Mouse (Mus musculus): ENCODE measurements around the gene Smg1. TPM values are rescaled to one million over a fixed set of nuclear protein-coding genes. Genes with fewer than 3 reads are reported as not detected.

The Smg1 gene
- polyA plus RNA-seq, 1 experiment from 2014 or later, result 18.3 TPM

Other genes starting within 250 kb of the Smg1 start
- gene Rps15a, start 127.5 kb downstream of the Smg1 start, polyA plus RNA-seq (2015; fragmentation: Nextera tagmentation; extraction: Ambion mirVana), result 616 and 815 TPM in 2 replicates
- gene Arl6ip1, start 114.0 kb downstream of the Smg1 start, polyA plus RNA-seq (2015; fragmentation: Nextera tagmentation; extraction: Ambion mirVana), result 365 and 428 TPM in 2 replicates
- 1.2 and 1.6 TPM in 2 replicates for gene Syt17, start 204.6 kb upstream of the Smg1 start, polyA plus RNA-seq (2015; fragmentation: Nextera tagmentation; extraction: Ambion mirVana)
- 7.7 and 9.8 TPM in 2 replicates for gene Itpripl2, start 248.3 kb upstream of the Smg1 start, polyA plus RNA-seq (2015; fragmentation: Nextera tagmentation; extraction: Ambion mirVana)

Measured in limb, embryonic 15.5 days (tissue).